Mouse (Mus musculus) heart, adult 11 months (tissue): ENCODE measurements around the gene Tshz3.
A peak's percentile ranks its signal among the peaks of the same experiment; 100 is the strongest.

Source experiments
- DNase-seq: peaks from one replicate; pipeline ENCODE4 v3.0.0; 2022

The Tshz3 gene

DNA sequence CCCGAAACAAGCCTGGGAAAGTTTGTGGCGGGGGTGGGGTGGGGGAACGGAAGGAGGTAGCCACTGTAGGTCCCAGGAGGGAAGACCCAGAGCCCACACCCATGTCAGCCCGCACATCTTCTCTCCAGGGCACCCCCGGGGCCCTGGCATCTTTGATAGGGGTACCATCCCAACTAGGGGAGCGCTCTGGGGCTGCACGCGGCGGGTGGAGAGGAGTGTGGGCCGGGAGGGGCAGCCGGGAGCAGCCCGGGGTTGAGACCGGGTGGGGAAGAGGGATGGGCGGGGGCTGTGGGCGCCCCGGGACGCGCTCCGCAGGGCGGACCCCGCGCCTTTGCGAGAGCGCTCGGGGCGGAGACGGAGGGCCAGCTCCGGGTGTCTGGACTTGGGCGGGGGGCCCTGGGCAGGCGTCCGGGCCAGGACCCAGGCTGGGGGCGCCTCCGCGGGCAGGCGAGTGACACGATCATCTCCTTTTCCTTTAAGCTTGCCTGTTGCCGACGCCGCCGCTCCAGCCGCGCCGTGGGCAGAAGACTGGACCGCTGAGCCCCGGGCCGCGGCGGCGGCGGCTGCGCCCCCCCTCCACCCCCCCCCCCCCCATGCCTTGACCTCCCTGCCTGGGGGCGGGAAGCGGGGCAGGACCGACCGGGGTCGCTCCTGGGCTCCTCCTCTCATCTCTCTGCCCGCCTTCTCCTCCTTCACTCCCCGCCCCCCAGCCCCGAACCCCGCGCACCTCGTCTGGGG lies 631 bp upstream of the Tshz3 start:
- DNase-seq = peak; percentile 99

DNA sequence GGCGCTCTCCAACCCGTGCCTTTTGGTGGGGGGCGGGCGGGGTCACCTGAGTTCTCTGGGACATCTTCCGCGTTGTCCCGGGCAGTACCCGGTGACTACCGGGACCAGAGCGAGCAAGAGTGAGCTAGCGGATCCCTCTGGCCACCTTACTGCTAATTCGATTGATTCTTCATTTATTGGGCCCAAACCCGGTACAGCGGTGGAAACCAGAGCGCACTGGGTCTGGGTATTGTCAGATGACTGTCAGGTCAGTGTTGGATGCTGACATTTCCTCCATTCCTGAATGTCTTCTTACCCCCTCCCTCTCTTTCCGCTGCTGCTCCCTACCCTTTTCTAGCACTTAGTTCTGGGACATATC lies 650 bp downstream of the Tshz3 start:
- DNase-seq = no peak

DNA sequence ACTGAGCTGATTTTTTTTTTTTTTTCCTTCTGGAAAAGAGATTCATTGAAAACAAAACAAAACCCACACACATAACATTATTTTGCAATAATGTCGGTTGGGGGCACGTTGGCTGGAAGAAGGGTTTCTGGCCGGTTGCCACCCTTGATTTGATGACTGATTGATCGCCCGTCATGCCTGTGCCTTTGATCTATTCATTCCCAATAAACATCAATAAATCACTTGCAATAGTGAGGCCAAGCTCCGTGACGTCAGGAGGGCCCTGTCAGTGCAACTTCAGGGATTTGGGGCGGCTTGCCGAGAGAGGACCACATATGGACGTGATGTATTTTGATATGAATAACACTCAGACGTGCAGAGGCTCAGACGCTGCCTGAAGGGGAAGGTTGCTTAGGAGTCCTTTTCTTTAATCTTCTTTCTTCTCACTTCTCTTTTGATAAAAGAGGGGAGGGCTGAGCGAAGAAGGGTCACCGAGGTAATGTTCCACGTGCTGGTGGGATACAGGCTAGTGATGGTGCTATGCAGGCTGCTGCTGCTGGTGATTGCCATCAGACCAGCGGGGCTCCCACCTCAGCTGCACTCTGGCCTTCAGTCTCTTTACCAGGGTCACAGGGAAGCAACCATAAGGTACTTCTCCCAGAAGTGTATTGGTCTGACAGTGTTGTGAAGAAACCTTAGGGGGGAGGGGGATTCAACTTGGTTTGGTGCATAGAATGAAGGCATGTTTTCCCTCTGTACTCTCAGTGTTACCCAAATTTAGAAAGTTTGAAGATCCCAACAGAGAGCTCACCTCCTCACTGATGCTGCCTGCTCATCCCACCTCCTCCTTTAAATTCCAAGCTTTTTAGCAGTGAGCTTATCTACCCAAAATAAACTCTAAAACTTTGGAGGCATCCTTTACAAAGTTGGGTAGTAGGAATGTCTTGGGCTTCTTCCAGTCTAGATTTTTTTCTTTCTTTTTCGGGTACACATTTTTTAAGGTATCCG lies 1.4 kb downstream of the Tshz3 start:
- DNase-seq = peak; percentile 92

DNA sequence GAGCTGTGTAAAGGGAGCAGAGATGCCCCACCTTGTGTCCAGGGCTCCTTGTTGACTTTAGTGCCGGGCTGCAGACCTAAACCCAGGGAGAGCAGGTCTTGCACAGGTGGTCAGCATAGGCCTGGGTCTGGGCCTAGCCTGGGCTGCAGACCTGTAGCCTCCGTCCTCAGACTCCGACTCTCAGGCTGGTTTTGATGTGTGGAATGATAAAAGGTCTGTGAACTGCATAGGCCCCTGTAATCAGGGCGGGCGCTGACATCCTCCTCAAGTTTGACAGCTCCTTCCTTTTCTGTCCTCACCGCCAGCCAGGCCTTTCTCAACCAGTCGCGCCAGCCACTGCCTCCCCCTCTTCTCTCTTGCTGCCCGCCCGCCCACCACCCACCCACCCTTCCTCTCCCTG lies 8.7 kb downstream of the Tshz3 start:
- no peak for DNase-seq

DNA sequence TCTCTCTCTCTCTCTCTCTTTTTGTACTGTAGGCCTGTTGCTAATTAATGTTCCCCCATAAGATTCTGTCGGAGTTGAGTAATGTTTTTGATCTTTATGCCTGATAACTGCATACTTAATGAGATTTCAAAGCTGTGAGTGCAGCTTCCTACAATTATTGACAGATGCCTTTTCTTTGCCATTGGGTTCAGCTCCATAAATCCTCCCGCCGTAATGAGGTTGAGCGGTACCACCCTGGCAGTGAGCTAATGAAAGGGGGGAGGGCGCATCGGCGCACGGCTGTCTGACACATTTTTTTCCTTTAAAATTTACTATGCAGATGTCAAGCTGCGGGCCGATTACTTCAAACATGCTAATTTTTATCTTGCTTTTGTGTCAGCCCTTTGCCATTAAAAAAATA lies 9.3 kb downstream of the Tshz3 start:
- no peak for DNase-seq

DNA sequence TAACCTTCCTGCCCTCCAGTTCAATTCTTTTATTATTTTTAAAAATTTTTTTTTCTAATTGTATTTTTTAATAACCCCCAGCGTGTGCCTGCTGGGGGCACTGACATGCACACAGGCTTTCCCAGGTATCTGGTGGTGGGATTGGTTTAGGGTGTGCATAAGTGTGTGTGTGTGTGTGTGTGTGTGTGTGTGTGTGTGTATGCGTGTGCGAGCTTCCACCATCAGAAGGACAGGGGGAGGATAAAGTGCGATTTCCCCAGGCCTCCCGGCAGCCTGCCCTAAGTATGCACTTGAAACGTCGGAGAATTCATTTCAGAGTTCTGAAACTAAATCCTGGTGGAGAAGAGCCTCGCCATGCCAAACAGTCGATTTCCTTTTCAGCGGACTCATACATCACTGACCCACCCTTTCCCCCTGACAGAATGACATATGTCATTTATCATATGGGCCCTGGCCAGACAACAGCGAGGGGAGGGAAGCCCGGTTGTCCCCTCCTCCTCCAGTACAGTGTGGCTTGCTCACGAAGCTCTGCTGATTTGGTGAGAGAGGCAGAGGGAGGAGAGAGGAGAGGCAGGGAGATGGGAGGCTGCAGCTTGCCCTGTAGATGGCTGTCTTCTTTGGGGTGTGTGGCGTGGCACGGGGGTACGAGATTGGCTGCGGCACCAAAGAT lies 9.9 kb downstream of the Tshz3 start:
- DNase-seq = peak; percentile 91

DNA sequence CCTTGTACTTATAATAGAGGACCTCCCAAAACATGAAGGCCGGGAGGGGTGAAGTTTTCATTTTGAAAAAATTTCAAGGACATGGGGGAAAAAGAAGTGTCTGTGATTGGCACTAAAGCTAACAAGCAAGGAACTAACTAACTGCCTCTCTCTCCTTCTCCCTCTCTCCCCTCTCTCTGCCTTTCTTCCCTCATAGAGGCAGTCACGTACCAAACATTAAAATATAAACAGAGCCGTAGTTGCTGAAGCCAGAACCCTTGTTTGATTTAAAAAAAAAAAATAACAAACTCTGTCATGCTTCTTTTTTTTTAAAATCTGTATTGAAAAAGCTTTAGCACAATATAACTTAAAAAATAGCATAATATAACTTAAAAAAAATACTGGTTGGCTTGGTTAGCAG lies 10.9 kb downstream of the Tshz3 start:
- DNase-seq = no peak

DNA sequence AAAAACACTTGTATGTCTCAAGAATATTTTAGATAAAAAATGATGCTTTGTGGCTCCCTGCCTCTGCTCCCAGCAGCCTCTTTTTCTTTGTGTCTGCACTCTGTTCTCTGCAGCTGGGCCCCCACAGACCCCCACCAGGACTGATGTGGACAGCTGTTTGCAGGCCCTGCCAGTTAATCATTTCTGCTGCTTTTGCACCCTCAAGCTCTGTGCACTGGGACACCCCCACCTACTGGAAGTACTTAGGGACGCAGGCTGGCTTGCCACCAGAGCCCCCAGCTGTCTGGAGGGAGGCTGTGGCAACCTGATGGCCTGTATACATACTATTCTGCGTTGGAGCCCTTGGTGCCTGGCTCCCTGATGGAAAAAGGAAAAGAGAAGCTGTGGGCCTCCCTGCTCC lies 11.3 kb downstream of the Tshz3 start:
- DNase-seq = peak; percentile 97

DNA sequence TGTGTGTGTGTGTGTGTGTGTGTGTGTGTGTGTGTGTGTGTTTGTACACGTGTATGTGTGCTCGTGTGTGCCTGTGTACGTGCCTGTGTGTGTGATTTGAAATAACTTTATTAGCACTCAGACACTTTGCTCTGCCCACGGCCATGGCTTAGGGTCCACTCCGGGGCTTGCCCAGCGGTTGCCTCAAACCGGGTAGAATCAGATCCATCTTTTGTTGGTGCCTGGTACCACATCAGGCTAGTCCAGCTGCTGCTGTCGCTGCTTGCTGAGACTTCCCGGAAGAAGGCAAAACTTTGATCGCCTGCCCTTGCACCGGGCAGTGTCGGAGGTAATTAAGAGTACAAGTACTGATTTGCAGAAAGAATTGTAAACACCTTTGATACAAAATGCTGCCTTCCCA lies 12.1 kb downstream of the Tshz3 start:
- no peak for DNase-seq

DNA sequence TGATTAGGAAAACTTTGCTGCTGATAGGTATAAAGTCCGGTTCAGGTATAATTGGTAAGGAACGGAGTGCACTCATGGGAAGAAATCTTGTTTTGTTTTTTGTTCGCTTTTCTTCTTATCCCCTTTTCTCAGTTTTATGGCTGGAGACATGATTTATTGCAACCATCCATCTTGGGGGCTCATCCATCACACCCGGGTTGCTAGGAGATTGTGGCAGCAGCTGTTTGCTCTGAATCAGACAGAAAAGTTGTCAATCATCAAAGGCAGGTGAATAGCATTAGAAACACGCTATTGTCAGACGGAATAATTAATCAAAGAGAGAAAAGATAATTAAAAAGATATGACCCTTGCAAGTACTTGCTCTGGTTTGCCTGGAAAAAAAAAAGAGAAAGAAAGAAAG lies 12.5 kb downstream of the Tshz3 start:
- DNase-seq = no peak

DNA sequence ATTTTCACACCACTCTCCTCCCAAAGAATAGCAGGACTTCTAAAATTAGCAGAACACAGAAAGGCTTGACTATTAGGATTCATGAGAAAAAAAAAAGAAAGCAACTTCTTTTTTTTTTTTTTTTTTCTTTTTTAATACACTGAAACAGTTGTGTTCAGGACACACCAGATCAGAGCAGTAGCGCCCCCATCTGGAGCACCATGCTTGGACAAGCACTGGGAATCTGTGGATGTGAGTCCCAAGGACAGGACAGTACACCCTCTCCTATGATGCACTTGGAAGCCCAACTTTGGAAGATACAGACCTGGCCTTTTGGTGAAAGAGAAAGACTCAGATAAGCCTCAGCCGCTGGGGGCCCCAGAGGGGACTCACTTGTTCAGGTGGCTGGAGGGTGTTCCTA lies 13.8 kb downstream of the Tshz3 start:
- DNase-seq = no peak

DNA sequence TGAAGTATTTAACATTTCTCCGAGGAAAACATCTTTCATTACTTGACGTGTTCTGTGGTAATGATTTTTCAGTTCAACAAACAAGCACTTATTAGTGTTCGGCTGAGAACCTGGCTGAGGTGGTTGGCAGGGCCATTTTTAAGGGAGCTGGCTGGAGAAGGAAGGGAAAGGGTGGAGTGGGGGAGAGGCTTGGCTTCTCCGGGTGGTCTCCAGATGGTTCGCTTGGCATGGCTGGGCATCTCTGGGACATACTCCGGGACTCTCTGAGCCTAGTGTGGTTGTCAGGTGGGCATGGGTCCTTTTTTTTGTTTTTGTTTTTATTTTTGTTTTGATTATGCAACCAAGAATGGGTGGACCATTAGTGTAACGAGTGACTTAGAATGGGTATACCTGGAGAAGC lies 16.4 kb downstream of the Tshz3 start:
- no peak for DNase-seq

DNA sequence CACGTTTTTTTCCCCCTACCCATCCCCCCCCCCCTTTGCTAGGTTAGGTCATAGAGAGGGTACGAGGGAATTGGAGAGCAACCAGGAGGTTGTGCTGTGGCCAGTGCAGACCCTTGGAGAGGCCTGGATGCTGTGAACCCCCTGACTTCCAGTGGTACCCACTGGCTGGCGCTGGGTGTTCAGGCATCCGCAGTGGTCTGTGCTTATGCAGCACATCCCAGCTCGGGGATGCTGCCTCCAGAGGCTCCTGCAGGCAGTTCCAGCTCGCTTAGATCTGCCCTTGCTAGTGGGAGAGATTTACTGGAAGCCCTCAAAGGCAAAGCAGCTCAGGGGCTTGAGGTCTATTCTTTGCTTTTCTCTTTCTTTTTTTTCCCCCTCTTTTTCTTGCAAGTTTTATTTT lies 19.3 kb downstream of the Tshz3 start:
- no peak for DNase-seq

DNA sequence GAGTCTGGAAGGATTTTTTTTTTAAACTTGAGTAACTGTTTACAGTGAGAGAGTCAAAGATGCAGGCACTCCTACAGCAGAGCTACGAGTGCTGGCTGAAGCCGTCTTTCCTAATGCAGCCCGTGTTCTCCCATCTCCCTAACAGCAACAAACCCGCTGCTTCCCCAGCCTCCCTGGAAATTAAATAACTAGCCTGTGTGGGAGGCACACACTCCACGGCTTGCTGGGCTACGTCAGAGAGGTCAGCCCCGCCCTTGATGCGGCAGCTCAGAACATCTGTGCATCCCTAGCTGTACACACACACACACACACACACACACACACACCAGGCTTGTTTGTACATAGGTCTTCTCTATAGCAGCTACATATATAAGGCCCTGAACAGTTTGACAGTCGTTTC lies 22.9 kb downstream of the Tshz3 start:
- DNase-seq = peak; percentile 92

DNA sequence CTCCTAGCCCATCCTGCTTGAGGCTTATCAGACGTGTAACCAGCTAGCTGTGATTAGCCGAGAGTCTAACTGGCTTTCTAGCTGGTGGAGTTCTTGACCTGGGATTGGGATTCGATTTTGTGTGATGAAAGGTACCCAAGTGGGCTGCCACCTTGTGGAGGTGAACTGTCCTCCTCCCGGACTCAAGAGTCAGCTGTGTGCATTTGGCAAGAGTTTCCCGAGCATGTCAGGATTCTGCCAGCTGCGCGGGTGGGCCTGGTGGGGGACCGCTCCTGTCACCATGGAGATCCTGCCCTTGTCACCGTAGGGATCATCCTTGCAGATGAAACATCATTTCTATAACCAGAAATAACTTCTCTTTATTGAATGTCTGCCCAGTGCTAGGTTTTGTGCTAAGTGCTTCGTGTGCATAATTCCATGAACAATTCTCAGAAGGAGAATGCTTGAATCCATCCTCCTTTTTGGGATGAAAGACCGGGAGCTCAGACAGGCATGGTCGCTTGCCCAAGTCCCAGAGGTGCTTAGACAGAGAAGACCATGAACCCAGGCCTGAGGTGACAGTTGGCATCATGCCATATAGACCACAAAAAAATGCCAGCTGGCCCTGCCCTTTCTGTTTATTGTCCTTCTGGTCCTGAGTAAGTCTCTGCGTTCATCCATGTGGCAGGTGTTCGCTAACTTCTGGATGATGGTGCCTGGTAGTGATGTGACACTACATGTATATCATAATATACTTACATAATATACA lies 38.6 kb downstream of the Tshz3 start:
- no peak for DNase-seq

DNA sequence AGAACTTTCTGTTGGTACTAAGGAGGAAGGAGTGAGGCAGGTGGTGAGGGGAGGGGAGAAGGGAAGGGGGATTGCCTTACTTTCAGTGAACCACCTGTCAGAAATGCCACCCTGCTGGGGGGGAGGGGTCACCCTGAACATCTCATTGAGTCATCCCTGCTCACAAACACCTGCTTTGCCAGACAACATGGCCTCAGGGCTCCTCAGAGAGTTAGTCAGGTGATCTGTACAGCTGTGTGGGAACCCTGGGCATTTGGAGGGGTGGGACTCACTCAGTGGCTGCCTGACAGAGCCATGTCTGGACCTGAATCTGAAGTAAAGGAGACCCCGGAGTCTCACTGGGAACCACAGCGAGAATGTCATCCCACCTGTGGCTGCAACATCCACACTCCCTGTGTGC lies 53.6 kb downstream of the Tshz3 start:
- no peak for DNase-seq

DNA sequence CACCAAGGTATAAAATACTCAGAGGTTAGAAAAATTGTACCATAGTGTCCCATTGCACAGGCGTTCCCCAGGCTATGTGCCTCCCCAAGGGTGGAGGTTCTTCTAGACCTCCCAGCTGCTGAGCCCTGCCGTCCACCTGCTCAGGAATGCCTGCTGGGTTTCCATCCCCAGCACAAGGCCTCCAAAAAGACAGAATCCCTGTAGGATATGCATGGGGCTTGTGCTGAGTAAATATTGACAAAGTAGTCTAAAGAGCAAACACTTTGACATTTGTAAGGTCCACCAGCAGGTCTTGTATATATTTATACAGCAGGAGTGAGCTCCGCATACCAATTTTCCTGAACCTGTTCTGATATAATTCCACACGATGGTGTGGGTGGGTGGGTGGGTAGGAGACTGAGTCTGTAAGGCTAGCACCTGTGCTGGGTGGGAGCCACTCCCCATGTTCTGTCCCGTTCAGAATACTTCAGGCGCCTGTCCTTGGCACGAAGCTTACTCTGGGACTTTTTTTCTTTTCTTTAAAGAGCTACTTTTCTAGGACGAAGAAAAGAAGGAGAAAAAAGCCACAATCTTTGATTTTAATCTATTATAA lies 69.7 kb downstream of the Tshz3 start:
- no peak for DNase-seq

DNA sequence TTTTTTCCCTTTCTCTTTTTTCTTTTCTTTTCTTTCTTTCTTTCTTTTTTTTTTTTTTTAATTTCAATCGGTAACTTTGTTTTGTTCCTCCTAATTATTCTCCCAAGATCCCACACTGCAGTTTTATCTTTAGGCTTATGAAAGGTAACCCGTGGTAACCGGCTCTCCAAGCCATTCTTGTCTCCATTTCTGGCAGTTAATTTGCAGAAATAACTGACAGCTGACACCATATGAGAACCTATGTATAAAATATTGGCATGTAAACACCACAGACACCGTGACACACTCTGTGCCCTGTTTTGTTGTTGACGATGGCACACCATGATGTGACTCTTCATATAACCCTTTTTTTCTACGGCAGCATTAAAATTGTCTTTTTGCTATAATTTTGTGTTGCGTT lies 75.2 kb downstream of the Tshz3 start:
- DNase-seq = no peak

DNA sequence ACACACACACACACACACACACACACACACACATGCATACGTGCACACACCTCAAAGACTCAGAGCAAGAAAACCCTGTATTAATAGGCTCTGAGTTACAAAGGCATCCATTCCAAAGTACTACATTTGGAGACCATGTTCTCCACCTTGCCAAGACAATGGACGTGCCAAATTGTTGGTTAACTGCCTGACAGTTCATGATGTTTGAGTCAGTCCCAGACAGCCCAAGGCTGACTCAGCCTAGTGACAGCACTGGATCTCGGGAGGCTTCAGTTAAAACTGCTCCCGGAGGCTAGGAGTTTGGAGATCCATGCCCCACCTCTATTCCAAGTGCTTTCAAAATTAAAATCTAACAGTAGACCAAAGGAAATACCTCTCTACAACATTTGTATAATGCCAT lies 79.0 kb downstream of the Tshz3 start:
- no peak for DNase-seq

DNA sequence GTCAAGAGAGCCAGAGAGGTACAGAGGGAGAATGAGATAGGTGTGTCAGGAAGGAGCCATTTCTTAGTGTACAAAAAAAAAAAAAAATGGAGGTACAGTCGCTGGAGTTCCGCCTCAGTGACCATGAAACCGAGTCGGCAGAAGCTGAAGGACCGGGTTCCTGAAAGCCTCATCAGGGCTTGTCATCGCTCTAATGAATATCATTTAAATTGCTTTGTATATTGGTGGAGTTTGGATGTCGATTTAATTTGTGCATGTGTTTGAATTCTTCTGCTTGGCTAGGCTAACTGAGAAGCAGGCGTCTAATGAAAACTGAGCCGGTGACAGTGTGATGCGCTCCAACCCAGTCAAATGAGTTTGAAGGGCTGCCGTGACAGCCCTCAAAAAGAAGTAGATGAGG lies 80.5 kb downstream of the Tshz3 start:
- no peak for DNase-seq

DNA sequence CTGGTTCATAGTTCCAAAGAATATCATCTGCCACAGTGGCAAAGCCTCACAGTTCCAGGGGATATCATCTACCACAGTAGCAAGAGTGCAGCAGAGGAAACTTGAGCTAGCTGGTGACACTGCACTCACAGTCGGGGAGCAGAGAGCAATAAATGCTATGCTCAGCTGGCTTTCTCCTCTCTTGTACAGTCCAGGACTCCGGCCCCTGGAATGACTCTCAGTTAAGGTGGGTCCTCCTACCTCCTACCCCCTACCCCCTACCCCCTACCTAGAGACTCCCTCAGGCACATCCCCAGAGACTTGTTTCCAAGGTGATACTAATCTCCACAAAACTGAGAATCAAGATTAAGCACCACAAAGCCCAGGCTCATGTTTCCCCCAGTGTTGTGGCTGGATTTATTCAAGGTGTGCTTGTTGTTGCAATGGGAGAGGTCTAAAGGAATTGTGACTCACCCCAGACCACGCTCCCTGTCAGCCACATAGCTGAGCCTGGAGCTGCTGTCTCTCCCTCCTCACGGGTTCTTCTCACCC lies 86.4 kb downstream of the Tshz3 start:
- DNase-seq = no peak

DNA sequence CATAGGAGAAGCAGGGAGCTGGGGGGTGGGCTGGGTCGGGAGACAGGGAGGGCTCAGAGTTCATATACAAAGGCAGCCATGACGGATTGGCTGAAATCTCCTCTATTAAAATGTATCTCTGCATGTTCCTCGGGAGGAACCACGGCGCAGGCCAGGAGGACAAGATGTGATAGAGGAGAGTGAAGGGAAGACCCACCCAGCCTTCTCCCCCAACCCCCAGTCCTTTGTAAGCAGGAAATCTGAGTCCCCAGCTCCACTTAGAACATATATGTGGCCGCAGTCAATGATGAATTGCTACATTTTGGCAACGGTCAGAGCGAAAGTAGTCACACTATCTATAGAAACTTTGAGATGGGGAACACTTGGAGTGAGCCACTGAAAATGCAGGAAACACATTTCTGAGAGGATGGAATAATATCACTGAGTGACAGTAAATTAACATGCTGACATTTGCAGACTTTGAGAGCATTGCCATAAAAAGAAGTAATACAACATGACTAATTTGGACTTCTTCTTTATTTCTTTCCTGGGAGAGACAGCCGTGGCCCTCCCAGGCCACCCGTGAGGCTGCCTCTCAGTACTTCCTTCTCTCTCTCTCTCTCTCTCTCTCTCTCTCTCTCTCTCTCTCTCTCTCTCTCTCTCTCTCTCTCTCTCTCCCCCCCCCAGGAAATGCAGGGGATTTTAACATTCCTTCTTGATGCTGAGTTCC lies 88.9 kb downstream of the Tshz3 start:
- DNase-seq = no peak
